Mouse (Mus musculus): ENCODE measurements around the gene Raf1. TPM values are rescaled to one million over a fixed set of nuclear protein-coding genes. Genes with fewer than 3 reads are reported as not detected.

Gene Raf1
- polyA plus RNA-seq, 1 experiment from 2014 or later = 107 TPM

- no peaks in the 10 kb centered on the region for H3K27me3 ChIP-seq (ENCODE audit: control insufficient read depth, insufficient read depth, low read length)
- H3K9ac ChIP-seq (ENCODE audit: low read depth, low read length) = no peak overlapping the region
- H3K9me3 ChIP-seq (replicated peaks; ENCODE audit: control insufficient read depth, low read length) = no peaks in the 10 kb centered on the region
- H3K4me1 ChIP-seq (ENCODE audit: control insufficient read depth, insufficient read depth, low read length) = no peaks in the 10 kb centered on the region
- no peak overlapping the region for H3K4me2 ChIP-seq
- no peak overlapping the region for H3K27ac ChIP-seq (ENCODE audit: low read depth, low read length)
- peaks cover 30% of the 10 kb centered on the region for H3K36me3 ChIP-seq (ENCODE audit: control insufficient read depth, insufficient read depth, low read length)
- H3K4me3 ChIP-seq (ENCODE audit: low read depth, low read length) = no peak overlapping the region
- no peak for ATAC-seq (replicated peaks; ENCODE audit: insufficient number of reproducible peaks, low FRiP score, low TSS enrichment)
Observed at GRCm38 (mm10) chr6:115613793-115614192, 62.6 kb downstream of the Raf1 start.

DNA sequence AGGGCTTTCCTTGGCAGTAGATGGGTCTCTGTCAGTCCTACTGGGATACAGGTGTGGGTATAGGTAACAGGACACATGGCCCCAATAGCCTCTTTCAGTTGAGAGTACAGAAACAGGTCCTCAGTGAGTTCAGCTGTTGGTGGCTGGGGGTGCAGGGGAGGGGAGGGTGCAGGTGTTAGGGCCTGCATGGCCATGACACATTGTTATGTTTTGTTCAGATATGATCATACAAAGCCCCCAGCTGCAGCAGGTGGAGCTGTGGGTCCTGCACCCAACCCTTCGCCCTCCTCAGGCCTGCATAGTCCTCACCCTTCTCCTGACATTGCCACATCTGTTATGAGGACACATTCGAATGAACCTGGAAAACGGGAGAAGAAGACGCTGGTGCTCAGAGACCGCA is 66.1 kb downstream of the Raf1 start:
- no peak overlapping the region for H3K27ac ChIP-seq (ENCODE audit: low read depth, low read length)
- no peak overlapping the region for H3K4me3 ChIP-seq (ENCODE audit: low read depth, low read length)
- H3K27me3 ChIP-seq (ENCODE audit: control insufficient read depth, insufficient read depth, low read length) = no peaks in the 10 kb centered on the region
- WGBS (ENCODE audit: insufficient replicate concordance) = 84% methylated on average over 5 of the region's 5 CpGs
- no peak overlapping the region for H3K9ac ChIP-seq (ENCODE audit: low read depth, low read length)
- no peaks in the 10 kb centered on the region for H3K4me1 ChIP-seq (ENCODE audit: control insufficient read depth, insufficient read depth, low read length)
- H3K9me3 ChIP-seq (replicated peaks; ENCODE audit: control insufficient read depth, low read length) = no peaks in the 10 kb centered on the region
- ATAC-seq (replicated peaks; ENCODE audit: insufficient number of reproducible peaks, low FRiP score, low TSS enrichment) = no peak
- no peak overlapping the region for H3K4me2 ChIP-seq
- H3K36me3 ChIP-seq (ENCODE audit: control insufficient read depth, insufficient read depth, low read length) = peaks cover 15% of the 10 kb centered on the region

DNA sequence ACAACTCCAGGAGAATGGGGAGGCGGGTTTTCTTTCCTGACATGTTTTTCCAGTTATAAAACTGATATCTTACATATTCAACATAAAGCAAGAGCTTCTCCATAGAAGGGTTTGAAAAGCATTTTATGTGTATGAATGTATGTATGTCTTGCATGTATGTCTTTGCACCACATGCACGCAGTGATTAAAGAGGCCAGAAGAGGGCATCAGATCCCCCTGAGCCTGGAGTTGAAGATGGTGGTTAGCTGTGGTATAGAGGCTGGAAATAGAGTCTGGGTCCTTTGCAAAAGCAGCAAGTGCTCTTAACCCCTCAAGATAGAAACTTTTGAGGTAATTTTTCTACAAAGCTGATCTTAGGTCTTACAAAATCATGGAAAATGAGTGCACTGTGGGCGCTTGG is 67.3 kb downstream of the Raf1 start:
- Histone ChIP-seq H3K27ac (ENCODE audit: low read depth, low read length) (no peak overlapping the region), H3K9me3 (replicated peaks; ENCODE audit: control insufficient read depth, low read length) (no peaks in the 10 kb centered on the region), H3K4me2 (no peak overlapping the region), H3K36me3 (ENCODE audit: control insufficient read depth, insufficient read depth, low read length) (peaks cover 9% of the 10 kb centered on the region; the same call in 1 of the 2 replicates), H3K27me3 (ENCODE audit: control insufficient read depth, insufficient read depth, low read length) (no peaks in the 10 kb centered on the region), H3K4me1 (ENCODE audit: control insufficient read depth, insufficient read depth, low read length) (no peaks in the 10 kb centered on the region), H3K9ac (ENCODE audit: low read depth, low read length) (no peak overlapping the region), H3K4me3 (ENCODE audit: low read depth, low read length) (no peak overlapping the region)
- no peak for ATAC-seq (replicated peaks; ENCODE audit: insufficient number of reproducible peaks, low FRiP score, low TSS enrichment)
- WGBS (ENCODE audit: insufficient replicate concordance) = 59% methylated on average over 3 of the region's 3 CpGs

- H3K4me2 ChIP-seq = no peak overlapping the region
- no peak overlapping the region for H3K4me3 ChIP-seq (ENCODE audit: low read depth, low read length)
- ATAC-seq (replicated peaks; ENCODE audit: insufficient number of reproducible peaks, low FRiP score, low TSS enrichment) = no peak
- H3K9ac ChIP-seq (ENCODE audit: low read depth, low read length) = peak overlapping the region; percentile 22; the same call in 1 of the 2 replicates
- no peaks in the 10 kb centered on the region for H3K9me3 ChIP-seq (replicated peaks; ENCODE audit: control insufficient read depth, low read length)
- peaks cover 5% of the 10 kb centered on the region; the same call in 1 of the 2 replicates for H3K36me3 ChIP-seq (ENCODE audit: control insufficient read depth, insufficient read depth, low read length)
- H3K27me3 ChIP-seq (ENCODE audit: control insufficient read depth, insufficient read depth, low read length) = no peaks in the 10 kb centered on the region
- peaks cover 4% of the 10 kb centered on the region; the same call in 1 of the 2 replicates for H3K4me1 ChIP-seq (ENCODE audit: control insufficient read depth, insufficient read depth, low read length)
- WGBS (ENCODE audit: insufficient replicate concordance) = 69% methylated on average over 4 of the region's 4 CpGs
- H3K27ac ChIP-seq (ENCODE audit: low read depth, low read length) = no peak overlapping the region
Observed at GRCm38 (mm10) chr6:115607429-115607828, 69.0 kb downstream of the Raf1 start.

GRCm38 (mm10) chr6:115606461-115606860 is 70.0 kb downstream of the Raf1 start:
- 89% methylated on average over 1 of the region's 1 CpGs for WGBS (ENCODE audit: insufficient replicate concordance)
- Histone ChIP-seq H3K36me3 (ENCODE audit: control insufficient read depth, insufficient read depth, low read length) (peaks cover 5% of the 10 kb centered on the region; the same call in 1 of the 2 replicates), H3K4me3 (ENCODE audit: low read depth, low read length) (no peak overlapping the region), H3K4me1 (ENCODE audit: control insufficient read depth, insufficient read depth, low read length) (peaks cover 4% of the 10 kb centered on the region; the same call in 1 of the 2 replicates), H3K4me2 (no peak overlapping the region), H3K9me3 (replicated peaks; ENCODE audit: control insufficient read depth, low read length) (no peaks in the 10 kb centered on the region), H3K27me3 (ENCODE audit: control insufficient read depth, insufficient read depth, low read length) (no peaks in the 10 kb centered on the region), H3K9ac (ENCODE audit: low read depth, low read length) (no peak overlapping the region), H3K27ac (ENCODE audit: low read depth, low read length) (no peak overlapping the region)
- ATAC-seq (replicated peaks; ENCODE audit: insufficient number of reproducible peaks, low FRiP score, low TSS enrichment) = no peak

DNA sequence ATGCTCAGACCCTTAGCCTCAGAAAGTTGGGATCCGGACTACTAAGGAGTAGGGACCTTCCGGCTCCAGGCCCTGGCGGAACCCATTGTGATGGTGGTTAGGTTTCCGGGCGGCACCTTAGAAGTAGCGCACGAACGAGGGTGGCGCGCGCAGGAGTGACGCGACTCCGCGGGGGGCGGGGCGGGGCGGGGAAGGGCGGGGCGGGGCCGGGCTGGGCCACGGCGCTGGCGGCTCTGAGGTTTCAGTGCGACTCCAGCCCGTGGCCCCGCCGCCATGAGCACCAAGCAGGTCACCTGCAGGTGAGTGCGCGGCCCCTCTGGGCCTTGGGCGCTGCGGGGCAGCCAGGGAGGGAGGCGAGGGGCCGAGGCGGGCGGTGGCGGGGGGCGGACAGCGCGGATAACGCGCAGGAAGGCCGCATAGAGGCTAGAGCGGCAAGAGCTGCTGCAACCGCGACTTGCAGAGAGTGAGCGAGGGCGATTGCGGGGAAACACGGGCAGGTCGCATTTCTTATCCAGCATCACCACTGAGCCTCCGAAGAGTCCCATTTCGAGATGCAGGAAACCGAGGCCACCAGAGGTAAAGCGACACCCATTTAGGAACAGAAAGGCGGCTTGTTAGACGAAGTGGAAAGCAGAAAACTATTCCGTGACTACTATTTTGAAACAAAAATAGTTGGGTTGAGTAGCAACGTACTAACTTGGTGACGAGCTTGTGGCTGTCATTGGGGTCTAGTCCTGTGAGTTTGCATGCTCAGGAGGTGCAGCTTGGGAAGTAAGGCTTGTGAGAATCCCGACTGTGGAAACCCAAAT is 74.5 kb downstream of the Raf1 start, which contains the start of gene Mkrn2:
Gene Mkrn2 (plus strand): TSS at position 188 of the 809 bp plus-strand sequence.
- Histone ChIP-seq H3K9me3 (replicated peaks; ENCODE audit: control insufficient read depth, low read length) (no peaks in the 10 kb centered on the region), H3K4me2 (peak within 1 kb of the TSS; percentile 81), H3K27me3 (ENCODE audit: control insufficient read depth, insufficient read depth, low read length) (no peaks in the 10 kb centered on the region), H3K27ac (ENCODE audit: low read depth, low read length) (peak within 1 kb of the TSS; percentile 59), H3K4me1 (ENCODE audit: control insufficient read depth, insufficient read depth, low read length) (peaks cover 4% of the 10 kb centered on the region; the same call in 1 of the 2 replicates), H3K36me3 (ENCODE audit: control insufficient read depth, insufficient read depth, low read length) (no peaks in the 10 kb centered on the region), H3K9ac (ENCODE audit: low read depth, low read length) (peak within 1 kb of the TSS; percentile 90), H3K4me3 (ENCODE audit: low read depth, low read length) (peak within 1 kb of the TSS; percentile 94)
- peak; percentile 90 for ATAC-seq (replicated peaks; ENCODE audit: insufficient number of reproducible peaks, low FRiP score, low TSS enrichment)
- WGBS (ENCODE audit: insufficient replicate concordance) = under 1% methylated on average over 60 of the region's 61 CpGs

DNA sequence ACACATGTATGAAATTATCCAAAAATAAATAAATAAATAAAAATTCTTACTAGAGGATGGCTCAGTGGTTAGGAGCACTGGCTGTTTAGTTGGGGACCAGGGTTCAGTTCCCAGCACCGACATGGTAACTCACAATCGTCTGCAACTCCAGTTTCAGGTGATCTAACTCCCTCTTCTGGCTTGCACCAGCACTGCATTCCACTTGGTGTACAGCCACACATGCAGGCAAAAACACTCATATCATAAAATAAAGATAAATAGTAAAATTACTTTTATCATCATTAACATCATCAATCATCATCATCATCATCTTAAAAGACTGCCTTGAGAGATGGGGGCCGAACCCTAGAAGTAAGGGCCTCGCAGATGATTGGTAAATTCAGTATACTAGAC is 75.1 kb downstream of the Raf1 start:
- Histone ChIP-seq H3K9ac (ENCODE audit: low read depth, low read length) (no peak overlapping the region), H3K27me3 (ENCODE audit: control insufficient read depth, insufficient read depth, low read length) (no peaks in the 10 kb centered on the region), H3K4me2 (peak overlapping the region; percentile 81), H3K27ac (ENCODE audit: low read depth, low read length) (no peak overlapping the region), H3K36me3 (ENCODE audit: control insufficient read depth, insufficient read depth, low read length) (no peaks in the 10 kb centered on the region), H3K9me3 (replicated peaks; ENCODE audit: control insufficient read depth, low read length) (no peaks in the 10 kb centered on the region), H3K4me3 (ENCODE audit: low read depth, low read length) (peak overlapping the region; percentile 94), H3K4me1 (ENCODE audit: control insufficient read depth, insufficient read depth, low read length) (peaks cover 4% of the 10 kb centered on the region; the same call in 1 of the 2 replicates)
- no peak for ATAC-seq (replicated peaks; ENCODE audit: insufficient number of reproducible peaks, low FRiP score, low TSS enrichment)
- 63% methylated on average over 4 of the region's 4 CpGs for WGBS (ENCODE audit: insufficient replicate concordance)

GRCm38 (mm10) chr6:115595667-115596066 is 80.8 kb downstream of the Raf1 start:
- Histone ChIP-seq H3K27ac (ENCODE audit: low read depth, low read length) (no peak overlapping the region), H3K36me3 (ENCODE audit: control insufficient read depth, insufficient read depth, low read length) (no peaks in the 10 kb centered on the region), H3K9me3 (replicated peaks; ENCODE audit: control insufficient read depth, low read length) (no peaks in the 10 kb centered on the region), H3K4me1 (ENCODE audit: control insufficient read depth, insufficient read depth, low read length) (no peaks in the 10 kb centered on the region), H3K9ac (ENCODE audit: low read depth, low read length) (no peak overlapping the region), H3K27me3 (ENCODE audit: control insufficient read depth, insufficient read depth, low read length) (no peaks in the 10 kb centered on the region), H3K4me2 (no peak overlapping the region), H3K4me3 (ENCODE audit: low read depth, low read length) (no peak overlapping the region)
- ATAC-seq (replicated peaks; ENCODE audit: insufficient number of reproducible peaks, low FRiP score, low TSS enrichment) = no peak
- 55% methylated on average over 3 of the region's 3 CpGs for WGBS (ENCODE audit: insufficient replicate concordance)

GRCm38 (mm10) chr6:115594463-115594862 is 82.0 kb downstream of the Raf1 start:
- Histone ChIP-seq H3K4me3 (ENCODE audit: low read depth, low read length) (no peak overlapping the region), H3K4me2 (no peak overlapping the region), H3K27ac (ENCODE audit: low read depth, low read length) (no peak overlapping the region), H3K36me3 (ENCODE audit: control insufficient read depth, insufficient read depth, low read length) (no peaks in the 10 kb centered on the region), H3K9me3 (replicated peaks; ENCODE audit: control insufficient read depth, low read length) (no peaks in the 10 kb centered on the region), H3K27me3 (ENCODE audit: control insufficient read depth, insufficient read depth, low read length) (no peaks in the 10 kb centered on the region), H3K4me1 (ENCODE audit: control insufficient read depth, insufficient read depth, low read length) (no peaks in the 10 kb centered on the region), H3K9ac (ENCODE audit: low read depth, low read length) (no peak overlapping the region)
- ATAC-seq (replicated peaks; ENCODE audit: insufficient number of reproducible peaks, low FRiP score, low TSS enrichment) = no peak
- WGBS (ENCODE audit: insufficient replicate concordance) = 74% methylated on average over 3 of the region's 3 CpGs

Data from heart, embryonic 11.5 days (tissue).